Mouse (Mus musculus) lung, adult 18-20 months (tissue): ENCODE measurements at regions not wholly inside any gene's neighbourhood (a gene's known extent, or its start where the extent isn't known, plus 50 kb on each side); places are given as distances from the start of the nearest gene placed in this dataset.
A peak's percentile ranks its signal among the peaks of the same experiment; 100 is the strongest.

Source experiments
- DNase-seq, 2 experiments: peaks; one replicate each; pipeline ENCODE4 v3.0.0; 2022; ENCODE audit warnings: mixed read lengths in 2 of 2

DNA sequence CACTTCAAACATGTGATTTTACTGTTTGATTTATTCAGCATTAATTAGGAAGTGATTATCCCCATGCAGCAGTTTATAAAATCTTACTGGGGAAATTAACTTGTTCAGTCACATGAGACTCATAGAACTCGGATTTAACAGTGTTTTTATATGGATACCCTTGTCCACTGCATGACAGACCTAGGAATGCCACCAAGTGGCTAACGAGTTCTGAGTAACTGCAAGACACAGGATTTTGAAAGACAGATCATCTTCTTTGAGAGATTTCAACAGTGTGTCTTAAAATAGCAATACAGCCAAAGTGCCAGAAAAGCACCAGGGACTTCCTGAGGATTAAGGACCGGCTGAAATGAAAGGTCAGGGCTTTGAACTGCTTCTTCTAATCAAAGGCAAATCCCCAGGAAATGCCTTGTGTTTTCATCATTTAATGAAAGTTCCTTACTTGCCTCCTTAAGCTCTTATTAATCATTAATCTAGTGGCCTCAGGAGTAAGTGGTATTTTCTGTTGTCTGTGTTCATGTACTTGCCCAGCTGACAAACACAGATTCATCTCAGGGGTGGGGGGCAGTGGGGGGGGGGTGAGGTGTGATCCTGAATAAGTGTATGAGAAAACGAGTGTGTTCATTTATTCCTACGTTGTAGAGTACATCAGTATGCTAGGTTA lies 193.4 kb downstream of the Gm13691 start:
- peak in 1 of 2 experiments; percentile 7 for DNase-seq

DNA sequence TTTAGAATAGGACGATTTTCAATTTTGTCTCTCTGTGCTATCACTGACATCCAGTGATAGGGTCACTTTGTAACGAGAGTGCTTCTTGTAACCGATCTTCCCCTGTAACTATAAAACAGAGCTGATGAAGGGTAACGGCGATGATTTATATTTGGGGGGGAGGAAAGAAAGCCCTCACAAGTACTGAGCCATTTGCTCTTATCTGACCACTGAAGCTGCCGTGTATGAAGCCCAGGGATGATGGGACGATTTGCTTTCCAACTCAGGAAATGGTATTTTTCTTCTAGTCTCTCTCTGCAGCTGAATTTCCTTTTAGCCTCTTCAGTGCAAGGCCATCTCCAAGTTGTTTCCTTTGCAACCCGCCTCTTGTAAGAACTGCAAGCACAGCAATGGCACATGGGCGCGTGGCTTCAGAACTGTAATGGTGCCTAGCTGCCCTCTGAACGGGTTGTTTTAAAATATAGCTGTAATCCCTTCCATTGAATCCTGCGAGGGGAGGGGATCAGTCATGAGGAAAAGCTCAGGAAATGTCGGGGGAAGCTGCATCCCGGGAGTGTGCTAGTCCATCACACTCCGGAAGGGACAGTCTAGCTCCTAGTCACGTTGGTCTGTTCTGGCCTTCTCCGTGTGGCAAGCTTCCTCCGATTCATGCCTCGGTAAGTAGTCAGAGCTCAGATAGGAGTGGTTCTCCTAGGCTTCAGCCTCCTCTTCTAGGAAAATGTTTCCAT lies 194.1 kb downstream of the Gm13691 start:
- DNase-seq: peak; percentile 66 to 75

DNA sequence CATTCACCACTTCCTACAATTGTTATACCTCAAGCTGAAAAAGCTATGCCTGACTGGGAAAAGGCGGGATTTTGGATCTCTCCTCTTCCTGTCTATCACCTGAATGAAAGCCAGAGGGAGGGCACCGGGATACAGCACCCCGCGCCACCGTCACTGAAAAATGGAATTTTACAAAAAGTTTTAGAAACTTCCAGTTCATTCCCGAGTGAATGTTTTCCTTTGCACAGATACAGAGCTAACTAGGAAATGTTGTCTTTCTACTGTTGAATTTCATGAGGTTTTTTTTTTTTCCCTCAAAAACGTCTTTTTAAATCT lies 194.6 kb downstream of the Gm13691 start:
- DNase-seq: no peak

DNA sequence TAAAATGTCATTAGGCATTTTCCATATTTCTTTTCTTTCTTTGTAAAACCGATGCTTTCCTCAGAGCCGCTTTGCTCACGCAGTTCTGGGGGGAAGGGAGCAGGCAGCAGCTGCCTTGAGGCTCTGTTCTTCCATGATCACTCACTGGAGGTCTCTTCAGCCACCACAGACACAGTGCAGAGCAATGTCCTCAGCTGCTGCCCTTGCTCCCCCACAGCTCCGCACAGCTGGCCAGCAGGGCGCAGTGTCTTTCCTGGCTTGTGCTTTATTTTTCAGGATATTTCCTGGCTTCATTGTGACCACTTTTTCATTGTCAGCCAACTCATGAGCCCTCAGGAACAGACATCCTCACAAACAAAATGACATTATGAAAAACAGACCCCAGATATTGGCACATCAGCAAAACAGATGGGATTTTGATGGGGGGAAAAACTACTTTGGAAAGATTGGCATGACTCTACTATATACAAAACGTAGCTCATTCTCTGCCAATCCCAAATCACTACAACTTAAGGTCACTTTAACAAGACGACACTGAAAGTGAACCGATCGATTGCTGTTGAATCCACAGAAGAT lies 195.9 kb downstream of the Gm13691 start:
- DNase-seq: peak; percentile 67 to 74

DNA sequence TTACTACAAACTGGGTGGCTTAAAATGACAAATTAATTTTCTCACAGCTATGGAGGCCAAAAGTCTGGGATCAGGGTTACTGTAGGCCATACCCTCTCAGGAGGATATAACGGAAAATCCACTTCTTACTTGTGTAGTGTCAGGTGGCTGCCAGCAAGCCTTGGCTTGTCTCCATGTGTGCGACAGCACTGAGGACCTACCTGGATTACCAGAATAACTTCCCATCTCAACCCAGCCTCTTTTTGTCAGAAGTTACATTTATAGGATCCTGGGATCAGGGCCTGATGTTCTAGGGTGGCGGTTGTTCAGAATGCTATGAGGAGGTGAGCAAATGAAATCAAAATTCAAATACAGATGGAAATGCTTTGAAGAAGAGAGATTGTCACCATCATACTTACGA lies 197.1 kb downstream of the Gm13691 start:
- DNase-seq: no peak

DNA sequence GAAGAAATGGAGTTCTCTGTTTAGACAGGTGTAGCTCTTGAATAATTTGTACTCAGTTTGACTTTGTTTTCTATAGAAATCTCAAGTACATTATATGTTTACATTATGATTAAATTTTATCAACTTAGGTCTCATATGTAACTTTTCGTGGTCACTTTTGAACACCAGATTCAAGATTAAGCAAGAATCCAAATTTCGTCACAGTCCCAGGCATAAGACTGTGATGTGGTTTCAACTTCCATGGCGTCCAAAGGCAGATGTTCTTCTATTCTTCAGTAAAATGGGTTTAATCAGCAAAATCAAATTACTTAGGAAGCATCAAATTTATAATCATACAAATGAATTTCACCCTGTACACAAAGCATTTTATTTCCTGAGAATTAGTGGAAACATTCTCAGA lies 198.9 kb downstream of the Gm13691 start:
- no peak for DNase-seq

DNA sequence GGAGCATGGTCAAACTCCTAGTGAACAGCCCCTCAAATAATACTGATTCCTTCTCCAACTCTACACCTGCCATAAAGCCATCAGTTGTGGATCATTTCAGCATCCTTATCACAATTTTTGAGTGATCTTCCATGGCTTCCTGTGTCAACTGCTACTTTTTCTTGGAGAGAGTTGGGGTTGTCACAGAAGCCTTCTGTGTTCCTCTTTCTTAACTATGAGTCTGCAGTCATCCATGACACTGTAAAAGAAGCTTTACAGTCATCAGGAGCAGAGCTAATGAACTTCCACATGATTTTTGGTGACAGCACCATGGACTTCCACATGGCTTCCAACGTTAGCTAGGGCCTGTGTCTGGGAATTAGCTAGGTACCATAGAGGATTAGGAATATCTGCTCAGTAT lies 208.1 kb downstream of the Calcrl start:
- DNase-seq: no peak

DNA sequence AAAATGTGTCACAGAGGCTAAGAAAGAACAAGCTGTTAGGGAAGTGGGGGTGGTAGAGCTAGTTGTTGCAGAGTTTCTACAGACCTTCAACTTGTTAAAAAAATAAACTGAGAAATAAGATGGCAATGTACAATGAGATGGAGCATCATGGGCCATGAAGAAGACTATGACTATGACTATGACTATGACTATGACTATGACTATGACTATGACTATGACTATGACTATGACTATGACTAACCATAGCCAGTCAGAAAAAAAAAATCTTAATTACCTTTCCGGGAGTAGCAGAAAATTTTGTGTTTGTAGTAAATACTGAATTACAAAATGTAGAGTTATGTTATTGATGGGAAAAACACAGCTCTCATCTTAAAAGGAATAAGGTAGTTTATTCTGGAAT lies 203.2 kb downstream of the Calcrl start:
- no peak for DNase-seq

DNA sequence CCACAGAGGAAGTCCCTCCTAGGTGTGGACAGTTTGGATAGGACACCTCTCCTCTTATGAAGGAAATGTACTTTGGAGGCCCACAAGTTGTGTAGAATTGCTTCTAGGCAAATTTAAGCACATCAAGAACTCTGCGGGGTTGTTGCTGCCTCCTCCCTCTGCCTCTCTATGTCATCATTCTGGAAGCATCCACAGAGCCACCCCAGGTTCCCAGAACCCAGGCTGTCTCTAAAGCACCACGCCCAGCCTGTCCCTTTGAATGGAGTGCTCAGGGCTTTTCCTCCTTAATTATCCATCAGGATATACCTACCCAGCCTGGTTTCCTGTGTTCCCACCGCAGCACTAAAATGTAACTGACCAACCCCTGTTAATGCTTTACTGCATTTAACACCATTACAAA lies 195.4 kb downstream of the Calcrl start:
- DNase-seq: peak; percentile 37 to 45

DNA sequence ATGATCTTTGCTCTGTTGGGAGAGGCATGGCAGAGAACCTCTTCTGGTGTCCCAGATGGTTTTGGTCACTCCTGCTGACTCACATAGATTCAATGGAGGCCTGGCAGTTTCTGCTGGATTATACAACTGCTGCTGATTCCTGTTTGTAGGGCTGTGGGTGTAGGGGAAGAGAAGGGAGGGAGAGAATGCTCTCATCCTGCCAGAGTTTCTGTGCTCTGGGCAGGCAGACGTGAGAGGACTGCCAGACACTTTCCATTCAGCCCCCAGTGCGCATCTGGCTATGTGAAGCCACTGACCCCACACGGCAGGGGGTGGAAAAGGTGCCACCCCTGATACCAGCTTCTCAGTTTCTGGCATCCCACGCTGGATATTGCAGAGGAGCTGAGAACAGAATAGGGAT lies 189.6 kb downstream of the Calcrl start:
- no peak for DNase-seq

DNA sequence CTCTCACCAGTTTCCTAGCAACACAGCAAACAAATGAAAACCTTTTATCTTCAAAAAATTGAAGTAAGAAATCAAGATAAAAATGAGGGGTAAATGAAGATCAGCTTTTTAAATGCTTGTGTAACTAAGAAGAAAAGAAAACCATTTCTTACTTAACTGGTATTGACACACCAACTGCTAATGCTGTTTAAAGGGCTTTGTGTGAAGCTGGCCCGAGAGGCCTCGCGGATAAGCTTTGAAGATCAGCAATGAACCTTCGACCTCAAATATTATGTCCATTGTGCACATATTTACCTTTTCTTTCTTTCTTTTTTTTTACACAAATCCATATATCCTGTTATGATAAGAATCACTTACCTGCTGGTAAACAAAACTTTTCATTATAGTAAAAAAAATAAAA lies 184.0 kb downstream of the Calcrl start:
- DNase-seq: no peak

DNA sequence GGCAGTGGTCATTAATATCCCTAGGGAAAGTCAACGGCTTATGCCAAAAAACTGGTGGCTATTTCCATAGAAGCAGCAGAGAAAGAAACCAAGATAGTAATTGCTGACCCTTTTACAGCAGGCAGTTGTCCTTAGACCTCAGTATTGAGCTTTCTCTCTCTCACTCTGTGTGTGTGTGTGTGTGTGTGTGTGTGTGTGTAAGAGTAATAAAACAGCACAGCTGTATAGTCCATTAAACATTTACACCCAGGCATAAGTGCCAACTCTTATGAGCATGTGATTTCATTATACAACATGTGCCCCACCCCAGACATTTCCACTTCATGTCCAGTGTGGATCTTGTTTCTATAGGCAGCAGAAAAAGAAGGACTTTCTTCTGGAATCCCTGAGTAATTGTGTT lies 183.2 kb downstream of the Calcrl start:
- no peak for DNase-seq

DNA sequence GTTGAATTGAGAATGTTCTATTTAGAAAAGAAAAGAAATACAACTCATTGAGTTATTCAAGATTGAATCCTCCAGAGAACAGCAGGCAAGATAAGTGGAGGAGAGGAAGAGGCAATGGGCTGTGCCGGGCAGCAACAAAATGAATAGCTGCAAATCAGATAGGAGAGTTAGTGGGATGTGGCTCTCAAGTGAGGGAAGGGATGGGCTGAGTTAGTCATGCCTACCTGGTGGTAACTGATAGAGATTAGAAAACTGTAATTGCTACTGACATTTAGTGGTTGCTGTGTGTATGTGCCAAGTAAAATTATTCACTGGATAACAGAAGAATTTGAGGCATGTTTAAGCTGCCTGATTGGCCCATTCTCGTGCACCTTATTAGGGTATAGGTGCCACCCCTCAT lies 179.3 kb downstream of the Calcrl start:
- DNase-seq: no peak

DNA sequence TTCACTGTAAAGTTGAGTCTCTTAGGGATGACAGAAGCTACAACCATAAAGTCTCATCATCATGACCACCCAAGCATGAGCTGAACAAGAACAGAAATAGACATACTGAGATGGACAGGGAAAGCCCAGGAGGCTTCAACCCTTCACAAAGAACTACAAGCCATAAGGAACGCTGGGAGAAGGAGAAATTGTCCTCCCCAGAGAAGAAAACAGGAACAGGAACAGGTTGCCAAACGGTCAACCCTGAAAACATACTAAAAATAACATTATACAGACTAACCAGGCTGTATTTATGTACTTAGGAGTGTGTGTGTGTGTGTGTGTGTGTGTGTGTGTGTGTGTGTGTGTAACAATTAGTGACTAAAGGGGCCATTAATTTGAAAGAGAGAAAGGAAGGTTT lies 178.6 kb downstream of the Calcrl start:
- no peak for DNase-seq

DNA sequence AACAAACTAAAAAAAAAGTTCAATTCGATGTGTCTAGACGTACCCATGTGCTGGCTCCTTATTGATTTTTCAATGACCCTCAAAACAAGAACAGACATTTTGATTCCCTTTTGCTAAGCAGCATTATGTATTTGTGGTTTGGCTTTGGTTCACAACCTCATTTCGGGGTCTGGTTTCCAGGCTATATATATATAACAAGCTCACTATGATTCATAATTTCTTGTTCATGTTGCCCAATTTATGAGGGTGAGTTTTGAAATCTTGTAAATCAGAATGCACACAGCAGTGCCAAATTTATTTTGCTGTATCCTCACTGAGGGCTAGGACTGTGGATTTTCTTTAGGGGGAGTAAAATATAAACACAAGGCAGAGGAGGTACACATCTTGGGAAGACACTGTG lies 177.0 kb downstream of the Calcrl start:
- no peak for DNase-seq

DNA sequence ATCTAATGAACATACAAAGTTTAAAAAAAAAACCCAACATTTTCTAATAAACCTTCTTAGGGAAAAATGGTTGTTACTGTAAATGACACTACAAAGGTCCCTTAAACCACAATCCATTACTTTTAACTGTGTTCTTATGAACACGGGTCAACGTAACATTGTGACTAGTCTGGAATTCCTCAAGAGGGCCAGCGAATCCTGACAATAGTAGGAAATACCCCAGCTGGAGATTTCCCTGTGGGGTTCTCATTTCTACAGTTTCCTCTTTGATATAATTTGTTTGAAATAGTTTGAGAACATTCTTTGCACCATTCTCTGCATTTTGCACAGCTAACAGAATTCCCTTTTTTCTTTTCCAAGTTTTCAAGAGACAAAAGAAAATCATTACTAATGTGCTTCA lies 175.3 kb downstream of the Calcrl start:
- no peak for DNase-seq

DNA sequence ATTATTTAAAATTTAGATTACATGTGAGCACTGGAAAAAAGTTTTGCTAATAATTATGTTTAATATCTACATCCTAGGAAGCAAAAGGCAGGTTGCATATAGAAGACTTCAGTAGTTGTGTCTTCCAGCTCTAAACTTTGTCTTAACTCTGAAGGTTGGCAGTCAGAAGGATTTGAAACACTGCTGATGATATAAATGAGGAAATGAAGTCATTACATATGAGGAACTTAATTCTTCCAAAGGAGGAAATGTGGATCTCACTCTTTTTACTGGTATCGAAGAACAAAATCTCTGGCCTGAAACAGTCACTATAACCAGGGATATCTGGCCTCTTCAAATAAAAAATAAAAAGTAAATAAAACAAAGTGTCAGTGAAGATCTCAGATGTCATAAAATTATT lies 173.1 kb downstream of the Calcrl start:
- no peak for DNase-seq

DNA sequence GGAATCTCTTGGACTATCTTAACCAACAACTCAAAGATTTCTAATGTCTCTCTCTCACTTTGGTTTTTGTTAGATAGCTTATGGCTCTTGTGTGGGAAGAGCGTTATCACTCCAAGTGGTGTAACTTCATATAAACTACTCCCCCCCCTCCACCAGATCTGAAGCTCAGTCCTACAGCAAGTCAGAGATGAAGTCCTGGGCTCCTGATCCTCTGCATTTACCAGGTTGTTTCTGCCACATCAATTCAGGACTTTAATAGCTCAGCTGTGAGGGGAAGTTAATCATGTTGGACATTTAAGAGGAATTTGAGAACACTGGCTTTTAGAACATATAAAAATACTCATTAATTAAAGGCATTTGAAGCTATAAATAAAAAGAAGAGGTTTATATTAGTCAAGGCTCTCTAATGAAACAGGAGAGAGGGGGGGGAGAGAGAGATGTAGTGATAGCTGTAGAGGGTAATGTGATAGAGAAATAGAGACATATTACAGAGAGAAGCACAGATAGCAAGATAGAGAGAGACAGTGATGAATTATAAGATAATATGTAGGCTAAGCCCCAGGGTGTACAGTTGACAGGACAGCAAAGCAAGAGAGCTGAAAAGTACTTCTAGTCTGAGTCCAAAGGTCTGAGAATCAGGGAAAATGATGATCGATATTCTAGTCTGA lies 166.7 kb downstream of the Calcrl start:
- DNase-seq: no peak

DNA sequence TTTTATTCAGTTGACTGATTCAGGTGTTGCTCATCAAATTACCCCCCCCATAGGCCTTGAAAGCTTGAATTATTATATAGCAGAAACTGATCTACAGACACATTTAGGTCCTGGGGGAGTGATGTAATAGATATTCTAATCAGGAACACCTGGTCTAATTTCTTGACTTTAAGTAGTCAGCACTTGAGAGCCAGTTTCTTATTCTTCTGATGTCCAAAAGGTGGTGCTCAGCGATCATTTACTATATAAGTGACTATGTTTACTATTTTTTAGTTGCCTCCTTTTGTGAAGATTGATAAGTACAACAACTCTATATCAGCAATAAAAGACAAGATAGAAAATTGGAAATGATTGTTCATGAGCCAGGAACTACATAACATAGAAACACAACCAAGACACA lies 166.0 kb downstream of the Calcrl start:
- DNase-seq: no peak

DNA sequence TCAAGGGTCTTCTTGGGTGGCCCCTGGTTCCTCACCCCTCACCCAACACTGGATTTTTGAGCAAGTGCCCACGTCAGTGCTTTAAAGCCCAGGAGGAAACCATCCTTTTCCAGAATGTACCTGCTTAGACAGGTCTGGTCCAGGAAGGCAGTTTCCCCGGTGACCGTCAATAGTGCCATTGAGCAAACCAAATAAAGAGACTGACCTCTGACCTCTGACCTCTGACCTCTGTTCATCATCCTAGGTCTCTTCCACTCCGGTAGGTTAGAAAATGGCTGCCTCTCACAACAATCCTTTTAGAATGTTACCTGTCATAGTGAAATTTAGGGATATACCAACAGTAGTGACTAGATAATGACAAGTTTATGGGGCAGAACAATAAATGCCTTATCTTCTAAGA lies 164.5 kb downstream of the Calcrl start:
- no peak for DNase-seq

DNA sequence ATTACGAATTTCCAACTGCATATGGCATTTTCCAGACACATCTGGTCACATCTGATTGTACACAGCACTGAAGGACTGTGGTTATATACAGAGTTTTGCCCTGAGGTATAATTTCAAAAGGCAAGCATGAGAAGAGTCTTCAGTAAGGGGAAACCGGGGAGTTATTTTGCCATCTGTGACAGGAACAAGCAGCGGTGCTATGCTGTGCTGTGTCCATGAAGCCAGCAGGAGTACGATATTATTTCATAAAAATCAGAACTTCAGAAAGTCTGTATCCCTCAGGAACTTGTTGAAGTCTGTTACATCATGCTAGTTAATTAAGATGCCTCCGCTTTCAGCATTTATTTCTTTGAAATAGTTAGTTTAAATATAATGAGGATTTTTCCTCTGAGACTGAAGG lies 163.7 kb downstream of the Calcrl start:
- DNase-seq: no peak

DNA sequence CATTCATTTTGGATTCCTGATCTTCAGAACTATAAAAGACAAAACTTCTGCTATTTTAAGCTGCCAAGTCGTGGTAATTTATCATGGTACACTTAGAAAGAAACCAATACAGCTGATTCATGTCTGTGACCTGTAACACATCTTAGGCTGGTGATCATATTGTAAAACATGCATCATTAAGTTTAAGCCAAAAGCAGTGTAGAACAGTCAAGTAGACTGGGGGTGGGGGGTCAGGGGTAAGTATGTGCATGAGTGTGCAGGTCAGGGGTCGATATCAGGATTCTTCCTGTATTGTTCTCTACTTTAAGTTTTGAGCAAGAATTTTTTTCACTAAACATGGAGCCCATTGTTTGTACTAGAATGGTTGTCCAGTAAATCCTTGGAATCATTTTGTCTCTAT lies 160.7 kb downstream of the Calcrl start:
- no peak for DNase-seq

DNA sequence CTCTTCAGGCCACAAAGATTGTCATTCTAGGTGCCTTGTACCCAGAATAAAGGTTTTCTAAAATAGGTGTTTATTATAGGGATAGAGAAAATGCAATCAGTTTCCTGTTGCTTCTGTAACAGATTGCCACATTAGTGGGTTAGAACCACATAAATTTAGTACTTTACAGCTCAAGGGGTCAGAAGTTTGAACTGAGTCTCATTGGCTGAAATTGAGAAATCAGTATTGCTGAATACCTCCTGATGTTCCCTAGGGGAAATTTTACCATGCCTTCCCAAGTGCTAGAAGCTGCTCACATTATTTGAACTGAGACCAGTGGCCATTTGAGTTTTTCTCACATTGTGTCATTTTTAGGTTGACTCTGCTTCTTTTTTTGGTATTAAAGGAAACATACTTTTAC lies 160.2 kb downstream of the Calcrl start:
- DNase-seq: no peak

DNA sequence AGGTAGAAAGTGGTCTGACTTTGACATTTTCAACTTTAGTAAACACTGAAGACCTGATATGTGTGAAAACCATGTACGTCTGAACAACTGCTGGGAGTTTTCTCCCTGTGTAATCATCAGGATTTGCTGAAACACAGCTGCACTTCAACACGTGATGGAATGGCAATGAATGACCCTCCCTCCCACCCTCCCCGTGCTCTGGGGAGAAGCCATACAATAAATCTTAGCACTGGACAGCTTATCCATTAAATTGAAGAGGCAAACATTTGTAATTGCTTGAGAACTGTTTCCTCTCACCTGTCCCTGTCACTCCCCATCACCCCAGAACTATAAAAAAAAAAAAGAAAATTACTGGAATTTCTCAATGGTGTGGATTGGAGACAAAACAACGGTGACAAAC lies 159.1 kb downstream of the Calcrl start:
- DNase-seq: no peak
